Mouse (Mus musculus) G1E (cell line): ENCODE results near the gene Ceacam20. TPM values are rescaled to one million over a fixed set of nuclear protein-coding genes. Genes with fewer than 3 reads are reported as not detected.

ENCODE experiments used
- ATAC-seq: 2 replicates; pipeline ENCODE4 v1.8.0; 2016; ENCODE audit warnings: mild to moderate bottlenecking; ENCODE audit not compliant: insufficient number of reproducible peaks, poor library complexity, low FRiP score, severe bottlenecking; ENCODE audit errors: extremely low read depth
- DNase-seq: peaks from one replicate; pipeline ENCODE4 v3.0.0; 2012; ENCODE audit warnings: low spot score
- H3K27me3 ChIP-seq: 2 replicates; pipeline ENCODE4 v1.6.1; 2012; ENCODE audit warnings: mild to moderate bottlenecking, low read length, inconsistent platforms; ENCODE audit not compliant: insufficient read depth
- H3K36me3 ChIP-seq: replicated peaks from 2 replicates; pipeline ENCODE3; 2012; ENCODE audit warnings: mild to moderate bottlenecking, inconsistent platforms
- H3K4me1 ChIP-seq: 2 replicates; pipeline ENCODE4 v1.6.1; 2012; ENCODE audit warnings: low read depth, low read length, inconsistent platforms, mixed read lengths; ENCODE audit not compliant: insufficient read depth
- H3K4me3 ChIP-seq: 2 replicates; pipeline ENCODE4 v1.5.1; 2012; ENCODE audit warnings: low read depth, mild to moderate bottlenecking, inconsistent platforms, low read length, moderate library complexity, mixed read lengths
- H3K9me3 ChIP-seq: replicated peaks from 2 replicates; pipeline ENCODE4 v1.6.1; 2012; ENCODE audit warnings: inconsistent platforms
- CTCF ChIP-seq: IDR thresholded peaks from 2 replicates; pipeline ENCODE4 v1.5.1; 2012; ENCODE audit warnings: low read depth, low read length, inconsistent platforms, mixed read lengths
- GATA1 ChIP-seq: IDR thresholded peaks from 2 replicates; pipeline ENCODE4 v1.6.1; 2012; ENCODE audit warnings: borderline replicate concordance, low read length, inconsistent platforms, mixed read lengths
- GATA2 ChIP-seq: IDR thresholded peaks from 2 replicates; pipeline ENCODE4 v1.6.1; 2012; ENCODE audit warnings: low read depth, low read length, inconsistent platforms, borderline replicate concordance
- POLR2AphosphoS5 ChIP-seq: IDR thresholded peaks from 2 replicates; pipeline ENCODE4 v1.6.1; 2012; ENCODE audit warnings: low read depth, low read length, inconsistent platforms; ENCODE audit not compliant: insufficient replicate concordance
- TAL1 ChIP-seq: conservative IDR thresholded peaks from 2 replicates; pipeline ENCODE4 v1.6.1; 2012; ENCODE audit warnings: low read depth, low read length, inconsistent platforms, mixed read lengths
- polyA plus RNA-seq: library from polyadenylated mRNA; stranded (reverse); fragments of >175 nt; gene quantifications from 2 replicates; pipeline ENCODE4 v1.2.3, GENCODE M21; 2012
- total RNA-seq, 2 experiments: library from RNA; stranded (forward) in 1 of 2; stranded (reverse) in 1 of 2; fragments of 200-1000 nt in 1 of 2; fragments of >200 nt in 1 of 2; fragmentation: Nextera tagmentation in 1 of 2; gene quantifications; 2 replicates each; pipeline ENCODE4 v1.2.3; 2014 to 2017

Gene Ceacam20
- total RNA-seq (2014; fragmentation: Nextera tagmentation): not detected in 2 replicates
- total RNA-seq (2017): not detected in 2 replicates
- polyA plus RNA-seq: not detected in 2 replicates

DNA sequence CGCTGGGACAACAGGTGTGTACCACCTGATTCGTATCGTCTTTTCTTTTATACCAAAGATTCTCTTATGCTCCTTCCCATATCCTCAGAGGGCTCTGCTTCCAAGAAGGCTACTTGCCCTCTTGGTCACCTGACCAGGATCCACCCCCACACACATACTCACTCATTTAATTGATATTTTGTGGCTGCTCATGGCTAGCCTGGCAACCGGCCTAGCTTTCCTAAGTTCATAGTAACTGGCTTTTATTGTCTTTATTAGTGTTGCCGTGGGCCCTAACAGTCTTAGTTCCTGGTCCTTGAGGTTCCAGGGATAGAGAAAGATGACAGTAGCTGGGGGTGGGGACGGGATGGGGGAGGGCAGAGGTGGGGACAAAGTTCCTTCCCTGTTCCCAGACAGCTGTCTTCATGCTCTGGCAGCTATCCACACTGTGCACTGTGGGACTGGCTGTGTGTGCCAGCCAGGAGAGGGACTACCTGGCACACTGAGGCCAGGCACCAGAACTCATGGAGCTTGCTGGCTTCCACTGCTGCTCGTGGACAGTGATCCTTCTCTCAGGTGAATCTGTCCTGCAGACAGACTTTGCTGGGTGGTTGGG, at the start of gene Ceacam20:
TSS of gene Ceacam20 (plus strand) at position 428 of the 595 bp plus-strand sequence.
- H3K9me3 ChIP-seq: peaks cover 4% of the 10 kb centered on the region
- ATAC-seq (no peak), DNase-seq (no peak)
- H3K4me1 ChIP-seq: no peaks in the 10 kb centered on the region
- TF ChIP-seq CTCF: no peak
- no peak for TF ChIP-seq POLR2AphosphoS5
- TF ChIP-seq TAL1: no peak
- TF ChIP-seq GATA1: no peak
- no peak for TF ChIP-seq GATA2
- no peaks in the 10 kb centered on the region for H3K36me3 ChIP-seq
- H3K27me3 ChIP-seq: no peaks in the 10 kb centered on the region
- H3K4me3 ChIP-seq: no peak within 1 kb of the TSS

DNA sequence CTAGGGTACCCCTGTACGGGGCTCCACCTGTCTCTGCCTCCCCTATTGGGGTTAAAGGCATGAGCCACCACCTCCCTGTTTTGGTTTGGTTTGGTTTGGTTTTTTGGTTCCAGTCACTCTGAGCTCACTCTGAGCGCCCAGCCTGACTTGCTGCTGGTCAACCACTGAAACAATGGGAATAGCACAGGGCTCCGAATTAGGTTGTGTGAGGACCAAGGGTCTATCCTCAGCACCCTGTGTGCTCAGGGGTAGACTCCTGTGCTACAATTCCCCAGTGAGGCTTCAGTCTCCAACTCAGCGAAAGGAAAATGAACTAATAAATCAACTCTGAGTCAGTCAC, 45.1 kb upstream of the Ceacam20 start:
- DNase-seq: no peak
- TF ChIP-seq TAL1 (no peak), GATA1 (no peak), CTCF (no peak), GATA2 (no peak), POLR2AphosphoS5 (no peak)

DNA sequence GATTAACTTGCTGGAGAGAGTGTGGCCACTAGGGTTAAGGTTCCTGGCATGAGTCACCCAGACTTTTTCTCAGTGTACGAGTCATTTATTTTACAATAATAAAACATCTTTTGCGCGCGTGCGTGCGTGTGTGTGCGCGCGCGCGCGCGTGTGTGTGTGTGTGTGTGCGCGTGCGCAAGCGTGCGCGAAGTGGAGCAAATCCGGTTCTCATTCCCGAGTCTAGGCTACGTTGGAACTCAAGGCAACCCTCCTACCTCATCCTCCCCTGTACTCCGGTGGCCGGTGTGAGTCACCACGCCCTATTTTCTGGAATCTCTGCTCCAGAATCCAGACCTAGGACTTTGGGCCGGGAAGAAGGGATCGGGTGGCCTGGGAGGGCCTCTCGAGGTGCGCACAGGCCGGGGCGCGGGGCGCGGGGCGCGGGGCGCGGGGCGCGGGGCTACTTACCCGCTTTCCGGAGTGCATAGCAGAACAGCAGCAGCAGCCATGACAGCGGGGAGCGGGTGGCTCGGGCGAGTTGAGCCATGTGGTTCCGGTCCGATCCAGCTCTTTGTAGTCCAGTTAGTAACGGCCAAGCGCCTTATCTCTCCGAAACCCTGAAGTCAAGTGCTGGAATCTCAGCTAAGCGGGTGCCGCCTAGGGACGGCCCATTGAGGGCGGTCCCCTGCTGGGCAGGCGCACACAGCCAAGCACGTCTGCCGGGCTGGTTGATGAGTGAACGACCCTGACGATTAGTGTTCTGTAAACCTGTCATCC, 44.5 kb upstream of the Ceacam20 start, which contains the start of gene Pvr:
TSS of gene Pvr (minus strand) at position 655 of the 756 bp plus-strand sequence.
- H3K27me3 ChIP-seq: no peaks in the 10 kb centered on the region; the same call in 1 of the 2 replicates
- no peaks in the 10 kb centered on the region for H3K4me1 ChIP-seq
- ATAC-seq: no peak
- no peaks in the 10 kb centered on the region for H3K36me3 ChIP-seq
- no peaks in the 10 kb centered on the region for H3K9me3 ChIP-seq
- TF ChIP-seq POLR2AphosphoS5 (no peak), TAL1 (no peak), CTCF (no peak), GATA2 (no peak), GATA1 (no peak)
- no peak for DNase-seq
- H3K4me3 ChIP-seq: no peak within 1 kb of the TSS

More for the DNA sequence above, 45.1 kb upstream of the Ceacam20 start:
- H3K4me1 ChIP-seq: no peaks in the 10 kb centered on the region
- H3K4me3 ChIP-seq: no peak overlapping the region
- H3K9me3 ChIP-seq: no peaks in the 10 kb centered on the region
- H3K36me3 ChIP-seq: no peaks in the 10 kb centered on the region
- no peak for ATAC-seq
- H3K27me3 ChIP-seq: no peaks in the 10 kb centered on the region; the same call in 1 of the 2 replicates

DNA sequence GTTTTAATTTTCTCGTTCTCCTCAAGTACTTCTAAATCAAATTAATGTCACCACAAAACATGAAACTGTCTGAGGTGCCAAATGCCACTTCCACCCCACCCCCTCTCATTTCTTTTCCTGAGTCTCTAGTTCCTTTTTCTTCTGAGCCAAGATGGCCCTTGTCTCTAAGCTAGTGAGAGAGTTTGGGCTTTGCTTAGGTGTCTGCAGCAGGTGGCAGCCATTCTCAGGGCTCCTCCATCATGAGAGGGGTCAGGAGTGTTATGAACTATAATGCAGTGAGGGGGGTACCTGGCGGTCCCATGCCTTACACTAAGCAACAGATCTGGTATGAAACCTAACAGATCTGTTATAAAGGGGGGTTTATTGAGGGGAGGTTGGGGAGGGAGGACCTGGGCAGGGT, 41.9 kb upstream of the Ceacam20 start:
- Histone ChIP-seq H3K36me3 (no peaks in the 10 kb centered on the region), H3K9me3 (no peaks in the 10 kb centered on the region), H3K27me3 (no peaks in the 10 kb centered on the region; the same call in 1 of the 2 replicates), H3K4me1 (no peaks in the 10 kb centered on the region), H3K4me3 (no peak overlapping the region)
- DNase-seq (no peak), ATAC-seq (no peak)
- TF ChIP-seq GATA1 (no peak), GATA2 (no peak), CTCF (no peak), POLR2AphosphoS5 (no peak), TAL1 (no peak)

DNA sequence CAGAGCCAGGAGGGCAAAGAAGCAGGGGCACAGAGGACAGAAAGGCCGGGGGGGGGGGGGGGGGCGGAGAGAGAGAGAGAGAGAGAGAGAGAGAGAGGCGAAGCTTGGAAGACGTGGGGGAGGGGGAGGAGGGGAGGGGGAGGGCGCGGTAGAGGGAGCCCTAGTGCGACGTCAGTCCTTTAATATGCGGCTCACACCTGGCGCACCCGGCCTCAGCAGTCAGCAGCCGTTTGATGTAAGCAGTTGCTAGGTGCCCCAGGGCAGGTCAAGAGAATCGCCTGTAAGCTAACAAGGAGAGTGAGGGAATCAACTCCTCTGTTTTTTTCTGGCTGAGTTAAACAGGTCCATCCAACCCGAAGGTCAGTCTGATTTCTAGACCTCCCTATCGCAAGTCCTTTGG, 41.4 kb upstream of the Ceacam20 start:
- Histone ChIP-seq H3K4me1 (no peaks in the 10 kb centered on the region), H3K36me3 (no peaks in the 10 kb centered on the region), H3K9me3 (no peaks in the 10 kb centered on the region), H3K27me3 (no peaks in the 10 kb centered on the region; the same call in 1 of the 2 replicates), H3K4me3 (no peak overlapping the region)
- no peak for TF ChIP-seq POLR2AphosphoS5
- ATAC-seq: no peak
- no peak for DNase-seq

DNA sequence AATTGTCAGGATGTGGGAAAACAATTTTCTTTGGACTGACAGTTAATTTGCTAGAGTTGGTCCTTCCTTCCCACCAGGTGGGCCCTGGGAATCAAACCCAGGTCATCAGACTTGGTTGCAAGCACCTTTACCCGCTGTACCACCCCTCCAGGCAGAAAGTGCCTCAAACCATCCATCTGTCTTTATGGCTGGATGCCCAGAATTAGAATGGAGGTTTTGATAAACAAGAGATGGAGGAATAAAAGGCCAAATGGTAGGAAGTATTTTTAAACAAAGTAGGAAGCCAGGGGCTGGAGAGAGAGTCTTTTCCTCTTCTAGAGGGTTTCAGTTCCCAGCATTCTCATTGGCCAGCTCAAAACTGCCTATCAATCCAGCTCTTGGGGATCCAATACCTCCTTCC, 39.8 kb upstream of the Ceacam20 start:
- no peaks in the 10 kb centered on the region; the same call in 1 of the 2 replicates for H3K27me3 ChIP-seq
- H3K9me3 ChIP-seq: no peaks in the 10 kb centered on the region
- ATAC-seq (no peak), DNase-seq (no peak)
- H3K4me1 ChIP-seq: no peaks in the 10 kb centered on the region
- no peaks in the 10 kb centered on the region for H3K36me3 ChIP-seq
- TF ChIP-seq TAL1 (no peak), GATA1 (no peak), GATA2 (no peak), CTCF (no peak), POLR2AphosphoS5 (no peak)
- H3K4me3 ChIP-seq: no peak overlapping the region
